Mouse (Mus musculus): ENCODE measurements around the gene Olfr656. TPM values are rescaled to one million over a fixed set of nuclear protein-coding genes. Genes with fewer than 3 reads are reported as not detected.

Olfr656 gene
- not detected for total RNA-seq (2021)
- long read RNA-seq, experiment 1 = 0 reads
- long read RNA-seq, experiment 2 = 0 reads

- no peak for DNase-seq
Measured at GRCm38 (mm10) chr7:104613655-104614054, at the start of gene Olfr656. TSS of gene Olfr656 (plus strand) at chr7:104613955.

- DNase-seq = no peak
Measured at GRCm38 (mm10) chr7:104577014-104577413, 36.7 kb upstream of the Olfr656 start, which contains the start of gene Olfr653. TSS of gene Olfr653 (plus strand) at chr7:104577314.

- DNase-seq = no peak
Measured at GRCm38 (mm10) chr7:104580846-104581245, 32.9 kb upstream of the Olfr656 start.

- DNase-seq = no peak
Measured at GRCm38 (mm10) chr7:104581429-104581828, 32.3 kb upstream of the Olfr656 start.

- no peak for DNase-seq
Measured at GRCm38 (mm10) chr7:104586725-104587124, 27.0 kb upstream of the Olfr656 start, which contains the start of gene Olfr654. TSS of gene Olfr654 (plus strand) at chr7:104587025.

GRCm38 (mm10) chr7:104588274-104588673, 25.5 kb upstream of the Olfr656 start:
- no peak for DNase-seq

- DNase-seq = no peak
Measured at GRCm38 (mm10) chr7:104601679-104602078, 12.1 kb upstream of the Olfr656 start, which contains the start of gene Olfr655. TSS of gene Olfr655 (minus strand) at chr7:104601779.

GRCm38 (mm10) chr7:104603173-104603572, 10.6 kb upstream of the Olfr656 start:
- peak; percentile 11 to 29 for DNase-seq

- DNase-seq = no peak
Measured at GRCm38 (mm10) chr7:104604727-104605126, 9.0 kb upstream of the Olfr656 start.

GRCm38 (mm10) chr7:104624494-104624893, 10.7 kb downstream of the Olfr656 start, which contains the start of gene Olfr657:
TSS of gene Olfr657 (plus strand) at chr7:104624794.
- no peak for DNase-seq

- peak; percentile 17 to 22 for DNase-seq
Measured at GRCm38 (mm10) chr7:104646841-104647482, 33.2 kb downstream of the Olfr656 start, which contains the start of gene Olfr658. TSS of gene Olfr658 (minus strand) at chr7:104647305.

- no peak for DNase-seq
Measured at GRCm38 (mm10) chr7:104666453-104666852, 52.7 kb downstream of the Olfr656 start, which contains the start of gene Olfr659. TSS of gene Olfr659 (plus strand) at chr7:104666753.

Other genes starting within 250 kb of the Olfr656 start
- gene Trim30b, start 244.1 kb upstream of the Olfr656 start, total RNA-seq (2021) = under 1 TPM in 1 of 2 experiments, not detected in 1; 0.21 TPM
- gene Trim30c, start 213.1 kb upstream of the Olfr656 start, total RNA-seq (2021) = under 1 TPM; 0.39 to 0.45 TPM
- 1 to 10 TPM; 4.3 to 4.9 TPM for gene Trim30a, start 148.8 kb upstream of the Olfr656 start, total RNA-seq (2021)
- gene Trim30d, start 106.1 kb upstream of the Olfr656 start, total RNA-seq (2021) = under 1 TPM; 0.87 to 0.97 TPM
- not detected for gene Olfr651, start 63.8 kb upstream of the Olfr656 start, total RNA-seq (2021)
- gene Olfr652, start 53.1 kb upstream of the Olfr656 start, total RNA-seq (2021) = not detected
- not detected for gene Olfr653, start 36.6 kb upstream of the Olfr656 start, total RNA-seq (2021)
- not detected for gene Olfr654, start 26.9 kb upstream of the Olfr656 start, total RNA-seq (2021)
- gene Olfr655, start 12.2 kb upstream of the Olfr656 start, total RNA-seq (2021) = not detected
- not detected for gene Olfr657, start 10.8 kb downstream of the Olfr656 start, total RNA-seq (2021)
- gene Olfr658, start 33.4 kb downstream of the Olfr656 start, total RNA-seq (2021) = not detected
- not detected for gene Olfr659, start 52.8 kb downstream of the Olfr656 start, total RNA-seq (2021)
- gene Olfr661, start 72.5 kb downstream of the Olfr656 start, total RNA-seq (2021) = not detected
- not detected for gene Usp17le, start 163.5 kb downstream of the Olfr656 start, total RNA-seq (2021)
- gene Usp17lb, start 228.6 kb downstream of the Olfr656 start, total RNA-seq (2021) = not detected
- gene Usp17la, start 243.1 kb downstream of the Olfr656 start, total RNA-seq (2021) = not detected

All from heart, adult 18-20 months (tissue).